Mouse (Mus musculus) right cerebral cortex, postnatal 14 days (tissue): Measurements from ENCODE around the gene Cd300lb.

ENCODE experiments used
- DNase-seq: peaks from one replicate; pipeline ENCODE4 v3.0.0; 2022

Cd300lb gene

GRCm38 (mm10) chr11:114880589-114880988, 53.6 kb downstream of the Cd300lb start:
- peak; percentile 50 for DNase-seq

DNA sequence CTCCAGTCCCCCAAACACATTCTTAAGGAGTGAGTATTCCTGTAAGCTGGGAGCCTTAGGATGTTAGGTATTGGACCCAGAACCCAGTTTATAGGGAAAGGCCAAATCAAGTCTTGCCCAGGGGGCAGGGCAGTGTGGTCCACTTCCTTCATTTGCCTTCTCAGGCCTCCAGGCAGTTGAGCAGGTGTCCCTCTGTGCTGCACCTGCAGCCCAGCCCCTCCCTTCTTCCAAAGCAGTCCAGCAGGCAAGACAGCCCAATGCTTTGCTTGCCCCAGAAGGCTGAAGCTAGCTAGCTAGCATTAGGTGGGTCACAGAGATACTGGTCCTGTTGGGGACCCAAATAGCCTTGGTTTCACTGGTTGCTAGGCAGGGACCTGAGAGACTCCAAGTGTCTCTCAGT, 54.0 kb downstream of the Cd300lb start:
- DNase-seq = no peak

GRCm38 (mm10) chr11:114879666-114880065, 54.5 kb downstream of the Cd300lb start:
- no peak for DNase-seq

DNA sequence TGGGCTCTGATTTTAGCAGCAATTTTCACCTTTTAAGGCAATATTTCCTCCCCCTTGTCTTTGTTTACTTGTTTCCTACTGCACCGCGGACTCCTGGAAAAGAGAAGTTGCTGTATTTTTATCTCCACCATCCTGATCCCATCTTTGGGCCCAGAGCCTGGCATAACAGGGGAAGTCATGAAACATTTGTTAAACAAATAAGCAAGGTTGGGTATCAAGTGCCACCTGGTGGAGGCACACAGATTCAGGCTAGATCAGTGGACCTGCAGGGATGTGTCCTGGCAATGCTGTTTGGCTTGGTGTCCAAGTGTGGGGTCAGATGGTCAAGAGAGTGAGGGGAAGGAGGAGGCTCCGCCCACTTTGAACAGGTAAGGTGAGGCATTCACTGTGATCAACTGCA, 57.0 kb downstream of the Cd300lb start:
- DNase-seq = peak; percentile 34

DNA sequence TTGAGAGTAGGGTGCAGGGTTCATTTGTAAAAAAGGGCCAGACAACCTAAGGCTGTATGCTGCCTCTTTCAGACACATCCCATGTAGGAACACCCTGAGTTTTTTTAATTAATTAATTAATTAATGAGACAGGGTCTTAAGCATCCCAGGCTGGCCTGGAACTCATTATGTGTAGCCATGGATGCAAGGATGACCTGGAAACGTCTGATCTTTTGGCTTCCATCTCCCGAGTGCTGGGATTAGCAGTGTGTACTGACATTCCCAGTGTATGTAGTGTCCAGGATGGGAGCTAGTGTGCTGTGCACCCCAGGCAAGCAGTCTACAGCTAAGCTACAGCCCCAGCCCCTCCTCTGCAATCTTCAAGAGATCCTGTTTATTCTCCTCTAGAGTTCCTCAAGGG, 57.6 kb downstream of the Cd300lb start:
- DNase-seq = no peak

DNA sequence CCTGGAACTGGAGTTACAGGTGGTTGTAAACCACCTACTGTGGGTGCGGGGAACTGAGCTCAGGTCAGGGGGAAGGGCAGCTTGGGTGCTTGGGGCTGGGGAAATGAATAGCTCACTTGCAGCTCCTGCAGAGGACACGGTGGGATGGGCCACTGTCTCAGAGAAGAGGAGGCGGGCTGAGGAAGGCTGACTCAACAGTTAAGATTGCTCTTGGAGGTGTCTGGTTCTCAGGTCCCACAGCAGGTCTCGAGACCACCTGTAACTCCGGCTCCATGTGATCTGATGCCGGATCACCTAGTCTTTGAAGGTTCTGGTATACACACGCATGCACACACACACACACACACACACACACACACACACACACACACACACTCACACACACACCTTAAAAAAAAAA, 58.0 kb downstream of the Cd300lb start:
- DNase-seq = no peak

DNA sequence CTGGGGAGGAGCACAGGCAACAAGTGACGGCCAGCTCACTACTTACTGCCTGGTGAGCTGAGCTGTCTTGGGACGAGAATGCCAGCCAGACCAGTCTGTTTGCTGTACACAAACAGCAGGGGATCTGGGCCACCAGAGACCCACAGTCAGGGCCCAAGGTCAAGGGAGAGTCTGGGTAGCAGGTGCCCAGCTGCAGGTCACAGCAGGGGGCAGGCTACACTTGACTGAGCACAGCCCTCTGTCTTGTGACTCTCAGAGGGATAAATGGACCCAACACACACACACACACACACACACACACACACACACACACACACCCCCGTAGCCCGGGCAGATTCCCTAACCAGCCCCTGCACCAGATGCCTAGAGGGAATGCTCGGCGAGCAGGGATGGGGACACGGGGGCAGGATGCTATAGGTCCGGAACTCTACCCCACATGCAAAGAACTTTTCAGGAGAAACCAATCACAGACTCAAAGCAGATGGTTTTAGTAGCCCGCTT, 58.8 kb downstream of the Cd300lb start:
- no peak for DNase-seq

DNA sequence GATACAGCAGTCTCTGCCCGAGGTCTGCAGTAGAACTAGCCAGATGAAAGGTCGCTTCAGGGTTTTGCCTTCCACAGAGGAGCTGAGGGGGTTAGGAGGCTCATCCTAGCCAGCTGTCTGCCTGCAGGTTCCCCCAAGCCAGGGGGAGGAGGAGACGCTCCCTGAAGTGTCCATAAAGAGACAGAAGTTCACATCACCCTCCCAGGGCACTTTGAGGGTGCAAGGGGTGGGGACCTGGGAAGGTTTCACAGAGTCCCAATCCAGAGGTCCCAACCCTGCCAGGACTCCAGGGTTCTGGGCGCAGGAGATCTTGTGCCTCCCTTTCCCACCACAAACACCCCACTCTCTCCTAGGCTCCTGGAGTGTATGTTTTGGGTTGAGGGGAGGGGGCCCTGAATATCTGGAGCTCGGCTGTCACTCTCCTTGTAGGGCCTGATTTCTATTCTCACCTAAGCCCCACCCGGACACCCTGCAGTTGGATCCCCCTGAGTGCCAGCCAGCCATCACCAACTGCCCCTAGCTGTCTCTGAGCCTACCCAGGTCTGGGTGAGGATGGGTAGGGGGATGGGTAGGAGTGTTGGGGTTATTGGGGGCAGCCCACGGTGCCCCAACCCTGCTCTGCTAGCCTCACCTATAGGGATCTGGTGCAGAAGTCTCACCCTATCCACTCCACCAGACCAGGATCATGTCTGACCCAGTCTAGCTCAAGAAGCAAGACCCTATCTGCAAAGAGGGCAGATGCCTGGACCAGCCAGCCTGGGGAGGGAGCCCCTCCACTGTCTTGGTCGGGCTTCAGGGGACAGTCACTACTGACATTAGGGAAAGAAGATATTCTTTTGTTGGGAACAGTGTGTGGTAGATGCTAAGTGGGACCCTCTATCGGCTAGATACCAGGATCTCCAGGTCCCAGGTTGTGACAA, 59.7 kb downstream of the Cd300lb start:
- DNase-seq = no peak

DNA sequence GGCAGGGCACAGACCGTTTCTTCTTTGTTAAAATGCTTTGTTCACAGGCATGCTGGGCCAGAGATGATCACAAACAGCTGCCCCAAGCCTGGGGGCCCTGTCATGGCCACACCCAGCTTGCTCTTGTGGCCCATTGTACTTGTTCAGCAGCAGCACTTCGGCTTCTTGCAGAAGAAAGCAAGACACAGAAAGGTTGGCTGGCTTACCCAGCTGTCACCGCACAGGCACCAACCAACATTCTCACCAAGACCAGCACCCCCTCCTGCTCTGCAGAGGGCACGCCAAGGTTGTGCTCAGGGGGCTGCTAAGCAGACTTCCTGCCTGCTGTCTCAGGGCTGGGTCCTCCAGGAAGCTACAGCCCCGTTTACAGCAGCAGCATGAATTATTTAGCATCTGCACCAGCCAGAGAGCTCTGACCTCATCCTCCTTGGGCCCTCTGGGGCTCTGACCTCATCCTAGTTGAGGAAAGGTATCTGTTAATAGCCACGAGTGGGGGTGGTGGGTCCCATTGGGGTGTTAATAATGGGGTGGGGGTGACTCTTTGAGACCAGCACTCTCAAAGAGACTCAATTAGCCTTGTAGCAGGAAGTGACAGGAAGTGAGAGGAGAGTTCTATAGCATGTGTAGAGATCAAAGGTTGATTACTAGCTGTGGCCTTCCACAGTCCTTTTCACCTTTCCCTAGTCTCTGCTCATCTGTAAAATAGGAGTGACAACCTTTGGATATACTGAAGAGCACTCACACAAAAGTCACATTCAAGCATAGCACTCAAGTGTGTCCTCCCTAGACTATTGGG, 61.0 kb downstream of the Cd300lb start:
- DNase-seq = no peak
